ENCODE assay signal across 20 mouse cellular contexts in the genomic region with DNA sequence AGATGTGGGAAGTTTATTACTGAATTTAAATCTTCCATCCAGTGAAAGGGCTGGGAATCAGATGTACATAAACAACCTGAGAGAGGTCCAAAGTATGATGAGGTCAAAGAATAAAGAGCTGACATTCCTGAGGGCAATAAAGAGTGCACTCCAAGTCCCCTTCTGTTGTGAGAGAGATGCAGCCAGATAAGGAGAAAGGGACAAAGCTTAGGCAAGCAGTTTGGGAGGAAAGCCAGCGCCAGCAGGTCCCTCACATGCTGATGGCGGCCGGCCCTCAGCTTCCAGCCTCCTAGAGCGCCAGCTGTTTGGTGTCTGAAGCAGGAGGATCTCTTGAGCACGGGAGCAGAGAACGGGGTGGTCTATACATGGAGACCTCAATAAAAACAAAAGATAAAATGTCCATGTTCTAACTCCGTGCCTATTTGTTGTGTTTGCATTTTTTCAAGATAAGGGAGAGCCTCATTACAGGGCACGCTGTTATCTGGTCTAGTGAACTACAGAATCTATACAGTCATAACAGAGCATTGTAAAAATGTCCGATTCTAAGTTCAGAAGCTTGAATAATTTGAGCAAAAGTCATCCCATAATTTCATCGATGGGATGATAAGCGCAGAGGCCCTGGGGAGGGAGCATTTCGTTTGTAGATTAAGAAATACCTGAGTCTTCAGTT. TPM values are rescaled to one million over a fixed set of nuclear protein-coding genes. Genes with fewer than 3 reads are reported as not detected.
A peak's percentile ranks its signal among the peaks of the same experiment; 100 is the strongest.
DNase-seq lines count a peak whose midpoint lies in the region; ATAC-seq and TF ChIP-seq lines count a peak whose summit lies in the region.
"Had no signal": no experiment of that assay in that cellular context is flagged by ENCODE, and none has a peak within 500 bp of the region (broad histone marks: within the 10 kb centered on the region; RNA-seq: fewer than 3 reads in every experiment).

No protein-coding gene starts in this region.

- no peak overlapping the region for H3K27ac ChIP-seq in liver, embryonic 12.5 days
- H3K27ac ChIP-seq in liver, embryonic 14.5 days: no peak overlapping the region
- peak overlapping the region; percentile 59 for H3K27ac ChIP-seq in lung, postnatal 0 days (ENCODE audit: low read length)
- no peak overlapping the region for H3K27ac ChIP-seq in stomach, postnatal 0 days (replicated peaks)
- H3K27ac ChIP-seq in hindbrain, postnatal 0 days: no peak overlapping the region
- H3K27ac ChIP-seq: forebrain, embryonic 15.5 days; limb, embryonic 15.5 days; midbrain, embryonic 10.5 days; neural tube, embryonic 12.5 days had no signal

- peaks cover 5% of the 10 kb centered on the region; the same call in 1 of the 2 replicates for H3K27me3 ChIP-seq in liver, embryonic 12.5 days (replicated peaks)
- H3K27me3 ChIP-seq in liver, embryonic 14.5 days (ENCODE audit: control insufficient read depth, insufficient read depth, low read length): no peaks in the 10 kb centered on the region
- no peaks in the 10 kb centered on the region for H3K27me3 ChIP-seq in lung, postnatal 0 days (replicated peaks; ENCODE audit: insufficient read depth, low read length)
- H3K27me3 ChIP-seq in stomach, postnatal 0 days (ENCODE audit: control insufficient read depth, insufficient read depth, low read length): no peaks in the 10 kb centered on the region
- no peaks in the 10 kb centered on the region for H3K27me3 ChIP-seq in hindbrain, postnatal 0 days (ENCODE audit: insufficient read depth, low read length)
- H3K27me3 ChIP-seq: forebrain, embryonic 15.5 days; limb, embryonic 15.5 days; neural tube, embryonic 12.5 days; Patski had no signal

- ATAC-seq in liver, embryonic 12.5 days: peak; percentile 50; the same call in 1 of the 2 replicates
- ATAC-seq in liver, embryonic 14.5 days (ENCODE audit: insufficient read depth): peak; percentile 43
- ATAC-seq in lung, postnatal 0 days: peak; percentile 84
- no peak for ATAC-seq in stomach, postnatal 0 days (ENCODE audit: low FRiP score, low TSS enrichment)
- ATAC-seq in hindbrain, postnatal 0 days: no peak
- ATAC-seq: activated CD4-positive, CD25-positive, alpha-beta regulatory T cell, adult 4 months; forebrain, embryonic 15.5 days; Patski had no signal

- peak overlapping the region; percentile 26 for H3K4me2 ChIP-seq in liver, embryonic 12.5 days
- H3K4me2 ChIP-seq in liver, embryonic 14.5 days (ENCODE audit: low read depth): peak overlapping the region; percentile 8; the same call in 1 of the 2 replicates
- H3K4me2 ChIP-seq in lung, postnatal 0 days (replicated peaks; ENCODE audit: low read depth, low read length): no peak overlapping the region
- no peak overlapping the region for H3K4me2 ChIP-seq in stomach, postnatal 0 days (replicated peaks; ENCODE audit: low read depth)
- H3K4me2 ChIP-seq in hindbrain, postnatal 0 days (ENCODE audit: low read depth, low read length): no peak overlapping the region
- H3K4me2 ChIP-seq: forebrain, embryonic 15.5 days; limb, embryonic 15.5 days; neural tube, embryonic 12.5 days had no signal

- no peak overlapping the region for H3K4me3 ChIP-seq in liver, embryonic 12.5 days
- no peak overlapping the region for H3K4me3 ChIP-seq in liver, embryonic 14.5 days (ENCODE audit: insufficient read depth in 1 of 2, low read depth in 2 of 2, low read length in 2 of 2)
- no peak overlapping the region for H3K4me3 ChIP-seq in lung, postnatal 0 days (ENCODE audit: low read depth, low read length)
- H3K4me3 ChIP-seq in stomach, postnatal 0 days (ENCODE audit: low read depth, low read length): no peak overlapping the region
- H3K4me3 ChIP-seq in hindbrain, postnatal 0 days (ENCODE audit: low read length): no peak overlapping the region
- H3K4me3 ChIP-seq: erythroblast, embryonic 14.5 days; forebrain, embryonic 15.5 days; limb, embryonic 15.5 days; midbrain, embryonic 10.5 days; neural tube, embryonic 12.5 days had no signal

- H3K9ac ChIP-seq in liver, embryonic 12.5 days: no peak overlapping the region
- no peak overlapping the region for H3K9ac ChIP-seq in liver, embryonic 14.5 days (replicated peaks)
- no peak overlapping the region for H3K9ac ChIP-seq in lung, postnatal 0 days (replicated peaks; ENCODE audit: low read depth)
- no peak overlapping the region for H3K9ac ChIP-seq in stomach, postnatal 0 days (ENCODE audit: low read length)
- no peak overlapping the region for H3K9ac ChIP-seq in hindbrain, postnatal 0 days (replicated peaks; ENCODE audit: low read length)
- H3K9ac ChIP-seq: forebrain, embryonic 15.5 days; limb, embryonic 15.5 days; neural tube, embryonic 12.5 days had no signal

- TF ChIP-seq CTCF in liver, embryonic 14.5 days (IDR thresholded peaks at IDR 0.05; ENCODE audit: low read depth): no peak
- no peak for TF ChIP-seq CTCF in lung, postnatal 0 days (IDR thresholded peaks at IDR 0.05)
- no peak for TF ChIP-seq CTCF in stomach, postnatal 0 days (IDR thresholded peaks at IDR 0.05; ENCODE audit: low read depth)
- no peak for TF ChIP-seq CTCF in hindbrain, postnatal 0 days (IDR thresholded peaks at IDR 0.05; ENCODE audit: low read depth)

- H3K9me3 ChIP-seq in liver, embryonic 12.5 days (replicated peaks): peaks cover 9% of the 10 kb centered on the region
- peaks cover 6% of the 10 kb centered on the region for H3K9me3 ChIP-seq in liver, embryonic 14.5 days (ENCODE audit: control insufficient read depth, low read length)
- H3K9me3 ChIP-seq in lung, postnatal 0 days (ENCODE audit: low read length): no peaks in the 10 kb centered on the region
- 0 out of 2 replicates have a peak, but pooled peaks cover 3% of the 10 kb centered on the region for H3K9me3 ChIP-seq in stomach, postnatal 0 days (ENCODE audit: control insufficient read depth, low read length)
- H3K9me3 ChIP-seq in hindbrain, postnatal 0 days (ENCODE audit: low read length): peaks cover 6% of the 10 kb centered on the region; the same call in 1 of the 2 replicates
- H3K9me3 ChIP-seq: forebrain, embryonic 15.5 days; limb, embryonic 15.5 days had no signal

- no peak for TF ChIP-seq EP300 in liver, embryonic 14.5 days (IDR thresholded peaks at IDR 0.05; ENCODE audit: low read depth)
- TF ChIP-seq EP300 in lung, postnatal 0 days (IDR thresholded peaks at IDR 0.05): peak; percentile 97
- TF ChIP-seq EP300 in stomach, postnatal 0 days (optimal IDR thresholded peaks at IDR 0.05): no peak

- WGBS in liver, embryonic 12.5 days (ENCODE audit: insufficient replicate concordance): 59% methylated on average over 12 of the region's 12 CpGs
- WGBS in liver, embryonic 14.5 days (ENCODE audit: insufficient replicate concordance): 51% methylated on average over 12 of the region's 12 CpGs
- 38% methylated on average over 12 of the region's 12 CpGs for WGBS in lung, postnatal 0 days
- 62% methylated on average over 12 of the region's 12 CpGs for WGBS in stomach, postnatal 0 days
- WGBS in hindbrain, postnatal 0 days: 84% methylated on average over 12 of the region's 12 CpGs

- H3K36me3 ChIP-seq in liver, embryonic 12.5 days: peaks cover 5% of the 10 kb centered on the region; the same call in 1 of the 2 replicates
- no peaks in the 10 kb centered on the region for H3K36me3 ChIP-seq in liver, embryonic 14.5 days (replicated peaks; ENCODE audit: control insufficient read depth, insufficient read depth, low read depth)
- no peaks in the 10 kb centered on the region for H3K36me3 ChIP-seq in lung, postnatal 0 days (ENCODE audit: insufficient read depth, low read length)
- H3K36me3 ChIP-seq in stomach, postnatal 0 days (ENCODE audit: control insufficient read depth, insufficient read depth, low read length): no peaks in the 10 kb centered on the region
- H3K36me3 ChIP-seq in hindbrain, postnatal 0 days (ENCODE audit: insufficient read depth, low read length): no peaks in the 10 kb centered on the region
- H3K36me3 ChIP-seq: forebrain, embryonic 15.5 days; limb, embryonic 15.5 days; midbrain, embryonic 10.5 days; neural tube, embryonic 12.5 days had no signal

- DNase-seq in liver: no peak
- no peak for DNase-seq in liver, embryonic 14.5 days (ENCODE audit: low read depth in 3 of 3, low spot score in 3 of 3)
- peak; percentile 90 for DNase-seq in lung, postnatal 0 days (ENCODE audit: low spot score)
- DNase-seq in yolk sac, embryonic 10.5 days (ENCODE audit: low spot score): peak; percentile 75
- DNase-seq in stomach, postnatal 0 days (ENCODE audit: low spot score): no peak
- no peak for DNase-seq in hindbrain, postnatal 0 days (ENCODE audit: low spot score)
- DNase-seq: adrenal gland, postnatal 14 days; cerebellum, adult 11-12 months; cerebellum, postnatal 36 days; layer of hippocampus, adult 9-11 months; right cerebral cortex, postnatal 14 days; thymus, adult 18-20 months had no signal

- peaks cover 16% of the 10 kb centered on the region for H3K4me1 ChIP-seq in liver, embryonic 12.5 days
- peaks cover 4 to 9% of the 10 kb centered on the region in 2 experiments for H3K4me1 ChIP-seq in liver, embryonic 14.5 days (replicated peaks; ENCODE audit: control insufficient read depth in 2 of 2, insufficient read depth in 2 of 2, low read length in 1 of 2)
- H3K4me1 ChIP-seq in lung, postnatal 0 days (ENCODE audit: insufficient read depth, low read depth, low read length): 0 out of 2 replicates have a peak, but pooled peaks cover 3% of the 10 kb centered on the region
- H3K4me1 ChIP-seq in stomach, postnatal 0 days (replicated peaks; ENCODE audit: control insufficient read depth, insufficient read depth): peaks cover 2% of the 10 kb centered on the region; the same call in 1 of the 2 replicates
- no peaks in the 10 kb centered on the region; the same call in 1 of the 2 replicates for H3K4me1 ChIP-seq in hindbrain, postnatal 0 days (ENCODE audit: insufficient read depth, low read length)
- H3K4me1 ChIP-seq: forebrain, embryonic 15.5 days had no signal

RNA-seq across cellular contexts. Expression of gene Ezr, which starts 15.9 kb away (rescaled TPM):
- 67.9 and 72.4 TPM in 2 replicates for polyA plus RNA-seq in liver, embryonic 12.5 days (2016; fragmentation: Nextera tagmentation; extraction: Ambion mirVana)
- 17.6 and 31.2 TPM in 2 replicates for polyA plus RNA-seq in liver, embryonic 14.5 days (2012; rRNA removed)
- polyA plus RNA-seq in liver, embryonic 14.5 days (2014; fragmentation: Nextera tagmentation; extraction: Ambion mirVana): 41.7 and 52.8 TPM in 2 replicates
- 275 and 288 TPM in 2 replicates for polyA plus RNA-seq in lung, postnatal 0 days (2015; fragmentation: Nextera tagmentation; extraction: Ambion mirVana)
- 289 and 299 TPM in 2 replicates for polyA plus RNA-seq in stomach, postnatal 0 days (2015; fragmentation: Nextera tagmentation; extraction: Ambion mirVana)
- 44.7 and 52.6 TPM in 2 replicates for total RNA-seq in hindbrain, postnatal 0 days (2014; rRNA removed)
- polyA plus RNA-seq in hindbrain, postnatal 0 days (2015; fragmentation: Nextera tagmentation; extraction: Ambion mirVana): 62.4 and 72.7 TPM in 2 replicates

Comparison
In these comparisons a context has a peak if more than half of its experiments do, and no peak if none do; other contexts are left out.
1. ATAC-seq: peak in liver, embryonic 12.5 days (single experiment), liver, embryonic 14.5 days (single experiment) and lung, postnatal 0 days (single experiment); none in stomach, postnatal 0 days (single experiment) and hindbrain, postnatal 0 days (single experiment).
2. H3K4me2 ChIP-seq: peak in liver, embryonic 12.5 days (single experiment) and liver, embryonic 14.5 days (single experiment); none in lung, postnatal 0 days (single experiment), stomach, postnatal 0 days (single experiment) and hindbrain, postnatal 0 days (single experiment).
3. DNase-seq: peak in lung, postnatal 0 days (single experiment) and yolk sac, embryonic 10.5 days (single experiment); none in liver (single experiment), liver, embryonic 14.5 days (0 of 3), stomach, postnatal 0 days (single experiment) and hindbrain, postnatal 0 days (single experiment).